Mouse (Mus musculus): ENCODE results near the gene Tceal1.

Gene Tceal1

DNA sequence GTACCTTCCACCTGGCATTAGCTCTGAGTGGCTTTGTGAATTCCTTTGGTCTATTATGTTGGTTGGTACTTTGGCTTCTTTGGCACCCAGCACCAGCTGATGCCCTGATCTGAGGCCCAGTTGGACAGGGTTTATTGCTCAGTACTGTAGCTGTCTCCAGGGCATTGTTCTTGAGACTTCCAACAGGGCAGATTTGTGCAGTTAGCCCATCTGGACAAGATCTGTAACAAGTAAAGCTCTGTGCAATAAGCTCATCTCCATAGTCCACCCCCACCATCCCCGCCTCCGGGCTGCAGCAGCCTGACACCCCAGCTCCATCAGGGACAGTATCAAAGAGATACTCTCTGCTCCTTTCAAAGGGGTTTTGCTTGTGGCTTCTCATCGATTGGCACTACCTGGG, 47.7 kb downstream of the Tceal1 start:
- DNase-seq (ENCODE audit: low read depth, low spot score): no peak

Measured in embryo, embryonic 11.5 days (tissue).